Mouse (Mus musculus): Measurements from ENCODE around the gene Tgtp1. TPM values are rescaled to one million over a fixed set of nuclear protein-coding genes. Genes with fewer than 3 reads are reported as not detected.
"Not testable (repeated sequence)": the region's sequence is repeated elsewhere in the genome, so short reads cannot be mapped to it uniquely, and the experiment has no call there.

The Tgtp1 gene
- polyA plus RNA-seq (2015; fragmentation: Nextera tagmentation; extraction: Ambion mirVana), result not detected in 2 replicates

DNA sequence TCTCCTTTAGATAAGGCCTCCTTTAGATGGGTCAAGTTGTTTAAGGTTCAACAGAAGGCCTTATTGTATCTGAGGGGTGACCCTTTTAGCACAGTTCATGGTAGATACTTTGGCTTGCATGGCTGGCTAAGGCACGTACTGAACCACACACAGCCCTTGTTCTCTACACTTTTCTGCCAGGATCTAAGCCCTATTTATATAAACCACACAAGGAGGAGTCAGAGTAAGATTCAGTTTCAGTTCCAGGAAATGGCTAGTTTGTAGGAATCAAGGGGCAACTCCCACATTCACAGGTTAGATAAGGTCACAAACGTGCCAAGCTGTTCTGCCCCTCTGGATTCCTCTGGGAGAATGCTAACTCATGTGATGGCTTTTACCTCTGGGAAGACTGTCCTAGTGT is at the start of gene Tgtp1:
Gene Tgtp1 (minus strand): TSS at position 155 of the 400 bp plus-strand sequence.
- not testable (repeated sequence) for H3K9ac ChIP-seq (replicated peaks); H3K4me1 ChIP-seq (replicated peaks); ATAC-seq; H3K27me3 ChIP-seq; H3K4me3 ChIP-seq (replicated peaks); H3K4me2 ChIP-seq (replicated peaks); H3K36me3 ChIP-seq; H3K9me3 ChIP-seq; H3K27ac ChIP-seq
- 67% methylated on average over 2 of the region's 2 CpGs for WGBS

DNA sequence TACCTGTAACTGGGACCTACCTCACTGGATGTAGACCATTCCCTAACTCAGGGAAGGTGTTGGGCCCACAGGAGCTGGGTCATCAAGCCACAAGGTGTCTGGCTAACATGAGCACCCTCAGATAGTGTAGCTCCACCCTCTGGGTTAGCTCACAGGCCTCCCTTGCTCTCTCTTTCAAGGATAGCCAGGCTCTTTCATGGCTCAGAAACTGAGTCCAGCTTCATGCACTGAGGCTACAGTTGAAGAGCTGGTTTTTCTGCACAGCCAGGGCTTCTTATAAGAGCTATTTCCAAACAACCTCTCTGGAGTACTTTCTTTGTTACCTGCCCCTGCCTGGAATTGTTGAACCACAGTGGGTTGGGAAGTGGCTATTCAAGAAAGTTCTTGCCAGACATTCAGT is 18.1 kb upstream of the Tgtp1 start:
- not testable (repeated sequence) for H3K27me3 ChIP-seq; H3K27ac ChIP-seq; H3K36me3 ChIP-seq; ATAC-seq; H3K9ac ChIP-seq (replicated peaks); H3K4me3 ChIP-seq (replicated peaks); H3K9me3 ChIP-seq; H3K4me2 ChIP-seq (replicated peaks); H3K4me1 ChIP-seq (replicated peaks)

DNA sequence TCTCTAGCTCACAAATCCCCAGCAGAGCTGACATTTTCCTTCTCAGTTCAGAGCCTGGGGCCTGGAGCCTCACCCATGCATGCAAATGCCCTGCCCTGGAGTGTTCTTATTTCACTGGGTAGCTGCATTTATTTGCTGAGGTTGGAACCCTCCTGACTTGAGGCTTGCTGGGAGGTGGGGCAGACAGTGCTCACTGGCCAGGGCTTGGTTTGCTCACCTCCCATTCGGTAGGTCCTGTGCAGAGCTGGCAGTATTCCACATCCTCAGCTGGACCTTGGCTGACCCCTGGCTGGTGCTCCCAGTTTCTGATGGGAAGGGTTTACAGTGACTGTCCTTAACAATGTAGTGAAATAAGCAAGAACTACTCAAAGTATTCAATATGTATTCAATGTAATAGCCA is 12.8 kb upstream of the Tgtp1 start:
- not testable (repeated sequence) for H3K4me2 ChIP-seq (replicated peaks); H3K36me3 ChIP-seq; H3K4me3 ChIP-seq (replicated peaks); H3K4me1 ChIP-seq (replicated peaks); H3K27ac ChIP-seq; H3K27me3 ChIP-seq; H3K9ac ChIP-seq (replicated peaks); ATAC-seq; H3K9me3 ChIP-seq
- 60% methylated on average over 1 of the region's 1 CpGs for WGBS

DNA sequence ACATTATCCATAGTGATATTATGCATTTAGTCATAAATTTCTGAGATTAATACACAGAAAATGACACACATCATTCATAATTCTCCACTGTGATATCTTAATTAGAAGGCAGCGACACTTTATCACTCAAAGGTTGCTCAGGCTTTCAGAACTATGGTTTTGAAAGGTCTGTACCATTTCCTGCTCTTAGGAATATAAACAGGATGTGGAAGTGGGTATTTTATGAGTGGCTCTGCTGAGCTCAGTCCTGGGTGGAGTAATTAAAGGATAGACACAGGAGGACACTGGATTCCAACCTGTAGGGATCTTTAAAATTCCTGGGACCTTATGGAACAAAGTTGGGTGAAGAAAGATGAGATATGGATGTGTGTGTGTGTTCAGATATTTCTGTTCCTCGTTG is 12.3 kb upstream of the Tgtp1 start:
- not testable (repeated sequence) for ATAC-seq; H3K27me3 ChIP-seq; H3K4me1 ChIP-seq (replicated peaks); H3K4me3 ChIP-seq (replicated peaks); H3K4me2 ChIP-seq (replicated peaks); H3K9ac ChIP-seq (replicated peaks); H3K9me3 ChIP-seq; H3K36me3 ChIP-seq; H3K27ac ChIP-seq
- WGBS, result 67% methylated on average over 2 of the region's 2 CpGs

DNA sequence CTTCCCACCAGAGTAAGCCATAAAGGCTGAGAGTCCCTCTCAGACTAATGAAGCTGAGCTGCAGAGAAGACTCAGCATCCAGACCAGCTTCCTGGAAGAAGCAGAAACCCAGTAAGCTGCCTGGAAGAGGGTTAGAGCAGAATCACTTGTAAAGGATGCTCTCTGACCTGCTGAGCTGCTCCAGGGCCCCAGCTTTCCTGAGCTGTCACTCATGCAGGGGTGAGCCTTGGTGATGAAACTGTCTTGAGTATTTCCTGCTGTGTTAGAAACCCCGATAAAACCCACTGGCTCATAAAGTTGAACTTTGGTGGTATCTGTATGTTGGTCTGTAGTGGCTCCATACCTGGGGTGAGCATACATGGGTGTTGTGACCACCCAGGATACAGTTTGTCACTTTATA is 6.4 kb upstream of the Tgtp1 start:
- H3K4me3 ChIP-seq (replicated peaks); H3K9ac ChIP-seq (replicated peaks); H3K27me3 ChIP-seq; H3K4me2 ChIP-seq (replicated peaks); H3K9me3 ChIP-seq; ATAC-seq; H3K36me3 ChIP-seq; H3K4me1 ChIP-seq (replicated peaks); H3K27ac ChIP-seq: not testable (repeated sequence)
- WGBS, result 94% methylated on average over 1 of the region's 1 CpGs

DNA sequence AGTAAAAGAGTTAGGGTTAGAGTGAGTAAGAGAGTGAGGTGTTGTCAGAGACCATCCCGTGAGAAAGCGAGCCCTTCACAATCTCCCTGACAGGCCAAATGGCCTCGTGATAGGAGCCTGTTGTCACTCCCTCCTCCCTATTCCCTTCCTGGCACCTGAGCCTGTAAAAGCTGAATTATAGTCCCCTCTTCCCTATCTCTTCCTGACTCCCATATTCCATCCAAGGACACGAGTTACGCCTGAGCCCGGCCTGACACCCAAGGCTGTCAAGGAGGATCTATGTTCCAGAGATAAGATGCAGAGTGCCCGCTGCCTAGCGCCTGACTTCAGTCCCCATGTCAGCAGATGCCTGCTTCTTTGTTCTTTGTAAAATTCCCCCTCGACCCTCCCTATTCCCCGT is 676 bp downstream of the Tgtp1 start:
- not testable (repeated sequence) for H3K36me3 ChIP-seq; H3K9me3 ChIP-seq; H3K9ac ChIP-seq (replicated peaks); H3K4me2 ChIP-seq (replicated peaks); ATAC-seq; H3K4me1 ChIP-seq (replicated peaks); H3K4me3 ChIP-seq (replicated peaks); H3K27ac ChIP-seq; H3K27me3 ChIP-seq
- WGBS, result 79% methylated on average over 10 of the region's 10 CpGs

DNA sequence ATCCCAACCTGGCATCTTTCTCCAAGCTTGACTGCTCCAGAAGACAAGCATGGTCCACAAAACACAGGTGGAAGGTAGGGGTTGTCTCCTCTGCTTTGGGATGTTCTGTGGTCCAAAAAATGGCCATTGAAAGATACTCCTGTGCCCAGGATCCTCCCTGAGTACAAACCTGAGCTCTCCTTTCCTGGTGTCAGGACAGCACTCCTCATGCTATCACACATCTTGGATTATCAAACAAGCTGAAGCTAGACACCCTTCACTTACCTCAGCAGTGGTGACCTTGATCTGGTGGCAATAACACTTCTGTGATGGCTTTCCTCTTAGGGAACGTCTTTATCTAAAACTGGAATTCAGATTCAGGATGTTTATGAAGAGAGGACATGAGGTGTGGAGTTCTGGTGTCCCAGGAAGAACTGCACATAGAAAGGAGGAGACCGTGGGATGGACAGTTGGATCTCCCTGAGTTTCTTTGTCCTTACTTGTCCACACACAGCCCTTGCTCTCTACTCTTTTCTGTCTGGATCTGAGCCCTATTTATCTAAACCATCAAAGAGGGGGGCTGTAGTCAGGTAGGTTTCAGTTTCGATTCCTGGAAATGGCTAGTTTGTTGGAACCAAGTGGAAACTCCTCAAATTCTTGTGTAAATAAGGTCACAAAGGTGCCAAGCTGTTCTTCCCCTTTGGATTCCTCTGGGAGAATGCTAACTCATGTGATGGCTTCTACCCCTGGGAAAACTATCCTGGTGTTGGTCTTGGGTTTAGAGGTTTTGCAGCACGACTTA is 2.0 kb downstream of the Tgtp1 start, which contains the start of gene Gm12185:
Gene Gm12185 (minus strand): TSS at position 487 of the 781 bp plus-strand sequence.
- WGBS, result 73% methylated on average over 4 of the region's 4 CpGs
- not testable (repeated sequence) for H3K27ac ChIP-seq; H3K36me3 ChIP-seq; H3K4me1 ChIP-seq (replicated peaks); H3K4me3 ChIP-seq (replicated peaks); H3K27me3 ChIP-seq; H3K4me2 ChIP-seq (replicated peaks); ATAC-seq; H3K9me3 ChIP-seq; H3K9ac ChIP-seq (replicated peaks)

DNA sequence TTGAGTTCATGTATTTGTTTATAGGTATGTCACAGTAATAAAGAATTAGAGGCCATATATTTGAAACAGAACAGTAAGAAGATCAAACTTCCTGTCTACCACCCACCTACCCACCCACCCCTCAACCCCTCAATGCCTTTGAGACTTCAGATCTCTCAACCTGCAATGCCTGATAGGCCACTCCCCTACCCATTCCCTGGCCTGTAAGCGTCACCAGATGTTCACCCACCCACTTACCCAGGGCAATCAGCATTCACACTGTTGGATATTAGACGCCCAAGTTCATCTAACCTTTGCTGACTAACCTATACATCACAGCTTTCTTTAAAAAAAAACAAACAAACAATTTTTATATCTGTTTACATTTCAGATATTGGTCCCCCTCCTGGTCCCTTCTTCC is 4.0 kb downstream of the Tgtp1 start:
- H3K27me3 ChIP-seq; H3K9me3 ChIP-seq; ATAC-seq; H3K27ac ChIP-seq; H3K4me2 ChIP-seq (replicated peaks); H3K9ac ChIP-seq (replicated peaks); H3K4me3 ChIP-seq (replicated peaks); H3K36me3 ChIP-seq; H3K4me1 ChIP-seq (replicated peaks): not testable (repeated sequence)
- 92% methylated on average over 2 of the region's 2 CpGs for WGBS

DNA sequence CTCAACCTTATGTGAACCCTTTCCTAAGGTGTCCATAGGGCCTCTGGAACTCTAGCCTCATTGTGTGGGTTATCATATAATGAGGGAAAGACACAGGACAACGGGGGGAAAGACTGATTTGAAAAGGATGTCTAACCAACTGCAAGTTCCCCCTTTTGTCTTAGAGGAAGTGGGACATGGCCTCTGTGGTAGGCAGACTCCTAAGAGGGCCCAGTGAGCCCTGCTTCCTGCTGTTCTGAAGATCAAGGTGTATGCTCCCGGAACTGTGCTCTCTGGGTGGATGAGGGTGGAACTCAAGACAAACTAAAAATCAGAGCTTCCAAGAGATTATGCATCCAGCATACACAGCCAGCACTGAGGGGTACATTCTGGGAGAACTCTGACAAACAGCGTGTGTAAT is 5.8 kb downstream of the Tgtp1 start:
- not testable (repeated sequence) for H3K9ac ChIP-seq (replicated peaks); H3K27ac ChIP-seq; H3K27me3 ChIP-seq; ATAC-seq; H3K4me3 ChIP-seq (replicated peaks); H3K36me3 ChIP-seq; H3K4me1 ChIP-seq (replicated peaks); H3K4me2 ChIP-seq (replicated peaks); H3K9me3 ChIP-seq
- 76% methylated on average over 2 of the region's 3 CpGs for WGBS

DNA sequence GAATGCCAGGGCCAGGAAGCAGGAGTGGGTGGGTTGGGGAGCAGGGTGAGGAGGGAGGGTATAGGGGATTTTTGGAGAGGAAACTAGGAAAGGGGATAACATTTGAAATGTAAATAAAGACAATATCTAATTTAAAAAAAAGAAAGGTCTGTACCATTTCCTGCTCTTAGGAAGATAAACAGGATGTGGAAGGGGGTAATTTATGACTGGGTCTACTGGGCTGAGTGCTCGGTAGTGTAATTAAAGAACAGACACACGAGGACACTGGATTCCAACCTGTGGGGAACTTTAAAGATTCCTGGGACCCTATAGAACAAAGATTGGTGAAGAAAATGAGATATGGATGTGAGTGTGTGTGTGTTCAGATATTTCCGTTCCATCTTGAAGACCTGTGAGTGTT is 11.1 kb downstream of the Tgtp1 start:
- H3K4me1 ChIP-seq (replicated peaks); H3K9ac ChIP-seq (replicated peaks); H3K27me3 ChIP-seq; H3K27ac ChIP-seq; H3K4me3 ChIP-seq (replicated peaks); H3K9me3 ChIP-seq; H3K36me3 ChIP-seq; ATAC-seq; H3K4me2 ChIP-seq (replicated peaks): not testable (repeated sequence)
- WGBS, result no CpG with 5 or more reads among the region's 3 CpGs

DNA sequence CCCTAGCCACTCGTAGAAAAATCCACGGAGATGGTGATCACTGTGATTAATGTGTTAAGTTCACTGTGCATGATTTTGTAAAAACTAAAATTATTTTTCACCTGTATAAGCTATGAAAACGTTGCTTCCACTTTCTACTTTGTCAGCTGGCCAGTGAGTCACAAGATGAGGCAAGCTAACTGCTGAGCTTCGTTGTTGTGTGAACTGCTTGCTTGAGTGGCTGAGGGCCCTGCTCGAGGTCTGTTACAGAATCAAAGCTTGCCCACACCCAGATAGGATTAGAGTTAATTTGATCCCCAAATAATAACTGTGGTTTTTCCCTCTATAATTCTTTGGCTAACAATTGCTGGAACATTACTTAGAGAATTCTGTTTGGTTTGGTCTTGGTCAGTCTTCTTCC is 13.9 kb downstream of the Tgtp1 start:
- not testable (repeated sequence) for ATAC-seq; H3K4me3 ChIP-seq (replicated peaks); H3K4me1 ChIP-seq (replicated peaks); H3K36me3 ChIP-seq; H3K4me2 ChIP-seq (replicated peaks); H3K9me3 ChIP-seq; H3K27ac ChIP-seq; H3K27me3 ChIP-seq; H3K9ac ChIP-seq (replicated peaks)
- whole genome bisulfite sequencing, result no CpG with 5 or more reads among the region's 5 CpGs

DNA sequence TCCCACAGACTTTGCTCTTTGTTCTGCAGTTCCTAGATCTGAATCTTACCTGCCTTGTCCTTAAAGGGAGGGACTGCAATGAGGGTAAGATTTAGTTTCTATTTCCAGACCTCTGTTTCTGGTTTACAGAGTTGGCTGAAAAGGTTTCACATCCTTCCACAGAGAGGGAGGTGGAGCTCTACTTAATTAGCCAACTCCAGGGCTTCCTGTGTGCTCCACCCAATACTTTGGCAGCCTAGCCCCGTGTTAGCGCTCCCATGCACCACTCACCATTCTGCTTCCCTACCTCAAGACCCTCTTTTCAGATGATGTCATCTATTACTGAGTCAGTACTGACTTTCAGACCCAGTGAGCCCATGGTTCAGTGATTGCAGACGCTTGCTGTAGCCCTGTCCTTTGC is 14.7 kb downstream of the Tgtp1 start, which contains the start of gene 9930111J21Rik1:
Gene 9930111J21Rik1 (minus strand): TSS at position 148 of the 400 bp plus-strand sequence.
- no CpG with 5 or more reads among the region's 3 CpGs for WGBS
- not testable (repeated sequence) for H3K4me2 ChIP-seq (replicated peaks); H3K4me1 ChIP-seq (replicated peaks)

More for the DNA sequence above, 14.7 kb downstream of the Tgtp1 start, which contains the start of gene 9930111J21Rik1:
- H3K9ac ChIP-seq (replicated peaks); H3K4me3 ChIP-seq (replicated peaks); ATAC-seq; H3K9me3 ChIP-seq; H3K27me3 ChIP-seq; H3K27ac ChIP-seq; H3K36me3 ChIP-seq: not testable (repeated sequence)

All from midbrain, embryonic 13.5 days (tissue).